Mouse (Mus musculus) thymus, adult 2 months (tissue): Measurements from ENCODE around the gene E030018B13Rik. TPM values are rescaled to one million over a fixed set of nuclear protein-coding genes. Genes with fewer than 3 reads are reported as not detected.

Experiments
- DNase-seq: peaks from one replicate; pipeline ENCODE4 v3.0.0; 2021
- H3K27ac ChIP-seq: fragments of 200-500 bp; 2 replicates; pipeline ENCODE4 v1.5.1; 2012; ENCODE audit warnings: low read length, control low read depth; ENCODE audit not compliant: control insufficient read depth, insufficient read depth
- H3K27me3 ChIP-seq: fragments of 200-500 bp; 2 replicates; pipeline ENCODE4 v1.6.1; 2012; ENCODE audit warnings: mild to moderate bottlenecking, low read length, moderate library complexity, mixed read lengths; ENCODE audit not compliant: control insufficient read depth, insufficient read depth
- H3K36me3 ChIP-seq: fragments of 200-500 bp; 2 replicates; pipeline ENCODE4 v1.6.1; 2012; ENCODE audit warnings: mild to moderate bottlenecking, low read length, moderate library complexity; ENCODE audit not compliant: control insufficient read depth, insufficient read depth
- H3K4me1 ChIP-seq: fragments of 200-500 bp; replicated peaks from 2 replicates; pipeline ENCODE4 v1.6.1; 2012; ENCODE audit warnings: low read length; ENCODE audit not compliant: control insufficient read depth, insufficient read depth
- H3K4me3 ChIP-seq: fragments of 200-500 bp; 2 replicates; pipeline ENCODE4 v1.5.1; 2012; ENCODE audit warnings: mild to moderate bottlenecking, low read length, control low read depth, moderate library complexity; ENCODE audit not compliant: control insufficient read depth, insufficient read depth
- CTCF ChIP-seq: fragments of 200-500 bp; IDR thresholded peaks from 2 replicates; pipeline ENCODE4 v1.5.1; 2012; ENCODE audit warnings: mild to moderate bottlenecking, control low read depth, low read length, moderate library complexity, borderline replicate concordance; ENCODE audit not compliant: control insufficient read depth, poor library complexity, insufficient read depth; ENCODE audit errors: extremely low read depth
- POLR2A ChIP-seq: fragments of 200-500 bp; IDR thresholded peaks from 2 replicates; pipeline ENCODE4 v1.6.1; 2012; ENCODE audit warnings: mild to moderate bottlenecking, low read length, control low read depth, moderate library complexity; ENCODE audit not compliant: control insufficient read depth, poor library complexity, insufficient read depth; ENCODE audit errors: extremely low read depth
- WGBS: fragments of 180-500 bp; shearing (Covaris S2); methylation state at CpG from one replicate; pipeline ENCODE4 v1.1.7; 2018; 5-methylcytosine and 5-hydroxymethylcytosine counted together
- polyA plus RNA-seq: library from polyadenylated mRNA; depleted of rRNA; stranded (reverse); fragments of >200 nt; gene quantifications from 2 replicates; pipeline ENCODE4 v1.2.3, GENCODE M21; 2012

E030018B13Rik gene
- polyA plus RNA-seq, 1 experiment = not detected

DNA sequence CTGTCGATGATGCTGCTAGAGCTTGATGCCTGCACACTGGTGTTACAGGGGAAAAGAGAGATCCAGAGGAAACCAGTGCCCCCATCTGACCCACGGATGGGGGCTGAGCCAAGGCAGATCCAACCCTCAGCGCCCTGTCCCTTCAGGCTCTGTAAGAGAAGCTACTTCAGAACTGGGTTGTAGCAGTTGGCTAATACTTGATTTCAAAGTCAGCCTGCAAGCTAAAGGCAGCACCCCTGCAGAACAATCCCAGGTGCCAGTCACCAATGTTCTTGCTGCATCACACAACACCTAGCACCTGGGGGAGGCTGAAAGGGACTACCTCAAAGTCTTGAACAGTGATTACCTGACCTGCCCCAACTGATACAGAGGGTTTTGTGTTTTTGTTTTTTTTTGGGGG, 14.7 kb upstream of the E030018B13Rik start:
- DNase-seq = no peak
- 61% methylated on average over 3 of the region's 3 CpGs for WGBS
- H3K36me3 ChIP-seq = no peaks in the 10 kb centered on the region
- peak overlapping the region; percentile 86 for H3K27ac ChIP-seq
- H3K4me3 ChIP-seq = peak overlapping the region; percentile 9; the same call in 1 of the 2 replicates
- no peak for TF ChIP-seq CTCF
- TF ChIP-seq POLR2A = no peak
- no peaks in the 10 kb centered on the region for H3K27me3 ChIP-seq
- peaks cover 77% of the 10 kb centered on the region for H3K4me1 ChIP-seq

DNA sequence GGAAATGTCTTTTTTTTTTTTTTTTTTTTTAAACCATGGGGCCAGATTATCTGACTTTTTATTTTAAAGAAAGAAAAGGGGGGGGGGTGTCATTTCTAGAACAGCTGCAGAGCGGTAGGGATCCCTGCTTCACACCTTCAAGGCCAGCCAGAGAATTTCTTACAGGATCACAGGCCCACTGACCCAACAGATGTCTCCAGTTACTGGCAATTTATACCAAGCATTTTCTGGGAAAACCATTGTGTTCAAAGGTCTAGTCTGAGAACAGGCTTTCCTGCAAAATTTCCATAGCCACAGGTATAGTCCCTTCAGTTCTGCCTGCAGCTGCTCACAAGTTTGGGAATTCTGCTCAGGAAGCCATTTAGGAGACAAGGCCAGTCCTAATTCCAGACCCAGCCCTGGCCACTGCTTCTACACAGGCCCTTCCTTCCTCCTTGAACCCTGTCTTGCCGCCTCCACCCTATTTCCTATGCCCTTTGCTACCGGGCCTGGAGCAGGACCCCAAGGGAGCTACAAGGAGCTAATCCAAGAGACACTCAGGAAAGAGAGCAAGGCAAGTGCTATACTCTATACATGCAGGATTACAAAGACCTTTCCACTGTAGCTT, 13.9 kb upstream of the E030018B13Rik start:
- no peak overlapping the region for H3K4me3 ChIP-seq
- no peak for TF ChIP-seq CTCF
- TF ChIP-seq POLR2A = no peak
- WGBS = 84% methylated on average over 3 of the region's 3 CpGs
- no peaks in the 10 kb centered on the region for H3K27me3 ChIP-seq
- H3K27ac ChIP-seq = peak overlapping the region; percentile 38
- H3K36me3 ChIP-seq = no peaks in the 10 kb centered on the region
- H3K4me1 ChIP-seq = peaks cover 71% of the 10 kb centered on the region
- no peak for DNase-seq

DNA sequence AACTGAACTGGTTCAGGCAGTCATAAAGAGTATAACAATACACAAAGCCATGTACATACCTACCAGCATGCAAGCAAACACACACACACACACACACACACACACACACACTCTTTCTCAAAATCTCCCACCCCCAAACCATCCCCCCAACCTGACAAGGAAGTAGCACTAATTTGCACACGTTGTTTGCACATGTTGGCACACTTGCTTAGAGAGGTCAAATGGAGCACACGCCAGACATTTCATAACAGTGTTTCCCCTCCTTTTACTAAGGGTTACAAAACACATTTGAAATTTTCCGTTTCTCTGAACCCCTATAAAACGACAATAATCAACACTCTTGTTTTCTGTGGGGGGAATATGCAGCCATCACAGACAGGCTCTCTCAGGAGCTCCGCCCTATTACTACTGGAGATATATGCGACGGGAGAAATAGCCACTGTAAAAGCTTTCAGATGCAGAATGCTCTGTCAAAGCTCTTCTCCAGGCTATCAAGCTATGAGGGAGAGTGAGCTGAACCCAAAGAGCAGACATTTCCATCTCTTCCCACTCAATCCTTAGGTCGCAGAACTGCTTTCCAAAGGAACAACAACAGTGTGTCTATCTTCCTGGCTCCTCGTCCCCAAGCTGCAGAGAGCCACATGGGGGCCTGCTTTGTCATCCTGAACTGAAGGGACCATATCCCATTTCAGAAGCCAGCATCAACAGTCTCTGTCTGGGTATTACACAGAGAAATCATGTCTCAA, 12.8 kb upstream of the E030018B13Rik start:
- H3K27ac ChIP-seq = no peak overlapping the region
- DNase-seq = no peak
- no peaks in the 10 kb centered on the region for H3K27me3 ChIP-seq
- no peaks in the 10 kb centered on the region for H3K36me3 ChIP-seq
- WGBS = 77% methylated on average over 9 of the region's 9 CpGs
- TF ChIP-seq POLR2A = no peak
- no peak for TF ChIP-seq CTCF
- no peak overlapping the region for H3K4me3 ChIP-seq
- H3K4me1 ChIP-seq = peaks cover 70% of the 10 kb centered on the region

DNA sequence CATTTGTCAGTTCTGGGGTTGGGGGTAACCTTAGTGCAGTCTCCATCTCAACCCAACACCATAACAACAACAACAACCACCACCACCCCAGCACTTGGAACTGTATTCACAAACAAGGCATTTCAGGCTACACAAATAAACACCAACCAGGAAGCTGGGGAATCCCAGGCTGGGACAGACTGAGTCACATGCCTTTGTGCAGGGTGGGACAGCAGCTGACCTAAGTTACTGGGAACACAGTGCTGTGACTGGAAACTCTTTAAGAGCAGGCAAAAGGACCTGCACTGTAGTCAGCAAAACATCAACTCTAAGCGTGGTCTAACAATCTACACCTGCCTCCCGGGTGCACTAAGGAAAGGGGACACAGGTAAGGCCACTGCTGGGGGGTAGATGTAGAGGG, 11.5 kb upstream of the E030018B13Rik start:
- TF ChIP-seq POLR2A = no peak
- TF ChIP-seq CTCF = no peak
- WGBS = 77% methylated on average over 2 of the region's 2 CpGs
- Histone ChIP-seq H3K36me3 (no peaks in the 10 kb centered on the region), H3K27ac (peak overlapping the region; percentile 38; the same call in 1 of the 2 replicates), H3K4me1 (peaks cover 70% of the 10 kb centered on the region), H3K4me3 (no peak overlapping the region), H3K27me3 (no peaks in the 10 kb centered on the region)
- DNase-seq = no peak

DNA sequence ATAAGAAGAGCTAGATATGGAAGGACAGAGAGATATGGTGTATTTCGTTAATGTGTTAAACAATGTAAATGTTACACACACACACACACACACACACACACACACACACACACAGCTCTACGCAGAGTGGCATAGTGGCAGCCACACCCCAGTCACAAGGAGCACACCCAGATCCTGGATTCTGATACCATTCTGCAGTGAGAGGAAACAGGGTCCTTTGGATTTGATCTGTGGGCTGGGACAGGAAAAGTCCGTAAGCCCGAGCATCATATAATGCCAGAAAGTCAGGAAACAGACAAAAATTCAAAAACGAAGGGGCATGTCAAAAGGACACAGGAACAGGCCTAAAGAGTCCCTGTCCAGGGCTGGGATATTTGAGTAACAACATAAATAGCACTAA, 11.0 kb upstream of the E030018B13Rik start:
- Histone ChIP-seq H3K27ac (peak overlapping the region; percentile 38; the same call in 1 of the 2 replicates), H3K4me1 (peaks cover 69% of the 10 kb centered on the region), H3K4me3 (no peak overlapping the region), H3K27me3 (no peaks in the 10 kb centered on the region), H3K36me3 (no peaks in the 10 kb centered on the region)
- TF ChIP-seq CTCF = no peak
- no peak for TF ChIP-seq POLR2A
- no peak for DNase-seq
- 75% methylated on average over 5 of the region's 5 CpGs for WGBS

DNA sequence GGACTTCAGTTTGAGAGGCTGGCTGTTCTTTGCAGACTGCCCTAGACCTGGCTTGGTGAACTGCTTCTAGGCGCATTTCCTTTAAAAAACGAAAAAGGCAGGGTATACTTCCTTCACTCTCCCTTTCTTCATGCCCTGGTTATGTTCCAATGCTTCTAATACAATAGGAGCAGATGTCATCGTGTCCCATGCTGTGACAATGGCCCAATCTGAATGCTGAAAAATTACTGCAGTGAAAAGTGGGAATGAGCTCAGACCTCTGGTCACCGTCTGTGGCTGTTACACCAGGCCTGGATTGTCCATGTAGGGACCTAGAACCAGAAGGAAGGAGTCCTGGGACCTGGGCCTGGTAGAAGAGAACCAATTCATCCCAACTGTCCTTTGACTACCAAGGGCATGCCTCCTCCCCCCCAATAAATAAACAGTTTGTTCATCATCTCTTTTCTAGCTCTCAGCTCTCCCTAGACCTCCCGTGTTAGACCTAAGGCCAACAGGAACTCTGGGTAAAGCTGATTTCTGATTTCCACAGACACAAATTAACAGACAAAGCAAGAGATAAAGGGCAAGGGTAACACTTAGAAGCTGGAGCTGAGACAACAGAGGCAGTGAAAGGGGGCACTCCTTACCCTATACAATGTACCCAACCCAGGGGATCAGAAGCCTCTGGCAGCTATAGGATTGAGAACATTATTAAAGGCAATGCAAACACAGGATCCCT, 8.7 kb upstream of the E030018B13Rik start:
- WGBS = 90% methylated on average over 5 of the region's 5 CpGs
- no peak overlapping the region for H3K4me3 ChIP-seq
- H3K36me3 ChIP-seq = no peaks in the 10 kb centered on the region
- no peak overlapping the region for H3K27ac ChIP-seq
- DNase-seq = no peak
- peaks cover 67% of the 10 kb centered on the region for H3K4me1 ChIP-seq
- H3K27me3 ChIP-seq = no peaks in the 10 kb centered on the region
- TF ChIP-seq CTCF (no peak), POLR2A (no peak)
